Mouse (Mus musculus): Measurements from ENCODE around the gene Tmem30c. TPM values are rescaled to one million over a fixed set of nuclear protein-coding genes. Genes with fewer than 3 reads are reported as not detected.

The Tmem30c gene
- polyA plus RNA-seq, 1 experiment from 2014 or later: not detected

GRCm38 (mm10) chr16:57319284-57320124 is 26.8 kb upstream of the Tmem30c start:
- Histone ChIP-seq H3K27me3 (ENCODE audit: control insufficient read depth, insufficient read depth, low read depth, low read length) (no peaks in the 10 kb centered on the region), H3K4me2 (ENCODE audit: low read depth, low read length) (no peak overlapping the region), H3K9ac (ENCODE audit: low read depth, low read length) (no peak overlapping the region), H3K36me3 (ENCODE audit: control insufficient read depth, insufficient read depth) (no peaks in the 10 kb centered on the region), H3K4me3 (ENCODE audit: low read depth, low read length) (no peak overlapping the region), H3K9me3 (replicated peaks; ENCODE audit: control insufficient read depth, low read length) (no peaks in the 10 kb centered on the region), H3K4me1 (ENCODE audit: control insufficient read depth, low read depth, low read length) (no peaks in the 10 kb centered on the region), H3K27ac (ENCODE audit: low read length) (no peak overlapping the region)
- 68% methylated on average over 7 of the region's 7 CpGs for WGBS (ENCODE audit: insufficient replicate concordance)
- no peak for ATAC-seq (ENCODE audit: low read depth)

- H3K36me3 ChIP-seq (ENCODE audit: control insufficient read depth, insufficient read depth): no peaks in the 10 kb centered on the region
- no peak overlapping the region for H3K4me3 ChIP-seq (ENCODE audit: low read depth, low read length)
- no peak overlapping the region for H3K9ac ChIP-seq (ENCODE audit: low read depth, low read length)
- no peaks in the 10 kb centered on the region for H3K9me3 ChIP-seq (replicated peaks; ENCODE audit: control insufficient read depth, low read length)
- ATAC-seq (ENCODE audit: low read depth): no peak
- no peaks in the 10 kb centered on the region for H3K27me3 ChIP-seq (ENCODE audit: control insufficient read depth, insufficient read depth, low read depth, low read length)
- H3K4me1 ChIP-seq (ENCODE audit: control insufficient read depth, low read depth, low read length): no peaks in the 10 kb centered on the region
- H3K27ac ChIP-seq (ENCODE audit: low read length): no peak overlapping the region
- 73% methylated on average over 8 of the region's 8 CpGs for WGBS (ENCODE audit: insufficient replicate concordance)
- H3K4me2 ChIP-seq (ENCODE audit: low read depth, low read length): no peak overlapping the region
These were observed 26.0 kb upstream of the Tmem30c start for GRCm38 (mm10) chr16:57318637-57319125.

- no peak for ATAC-seq (ENCODE audit: low read depth)
- H3K9ac ChIP-seq (ENCODE audit: low read depth, low read length): no peak overlapping the region
These were observed 25.4 kb upstream of the Tmem30c start for GRCm38 (mm10) chr16:57317882-57318636.

DNA sequence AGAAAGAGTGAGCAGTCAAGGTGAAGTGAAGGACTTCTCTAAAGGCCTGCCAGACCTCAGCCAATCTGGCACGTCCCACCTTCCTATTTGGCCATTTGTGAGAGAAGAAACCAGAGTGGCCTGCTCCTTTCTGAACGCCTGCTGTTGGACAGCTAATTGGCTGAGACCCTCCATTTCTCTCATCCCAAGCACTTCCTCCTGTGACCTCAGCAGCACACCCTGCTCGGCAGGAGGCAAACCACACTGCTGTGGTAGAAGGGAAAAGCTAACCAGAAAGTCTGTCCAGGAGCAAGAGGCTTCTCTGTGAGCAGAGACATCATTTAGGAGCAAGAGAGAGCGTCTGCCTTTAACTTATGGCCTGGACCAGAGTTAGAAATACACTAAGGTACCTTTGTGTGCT is 24.5 kb upstream of the Tmem30c start:
- H3K9ac ChIP-seq (ENCODE audit: low read depth, low read length): no peak overlapping the region
- no peaks in the 10 kb centered on the region for H3K9me3 ChIP-seq (replicated peaks; ENCODE audit: control insufficient read depth, low read length)
- H3K4me2 ChIP-seq (ENCODE audit: low read depth, low read length): no peak overlapping the region
- no peak overlapping the region for H3K27ac ChIP-seq (ENCODE audit: low read length)
- no peaks in the 10 kb centered on the region for H3K27me3 ChIP-seq (ENCODE audit: control insufficient read depth, insufficient read depth, low read depth, low read length)
- no peaks in the 10 kb centered on the region for H3K4me1 ChIP-seq (ENCODE audit: control insufficient read depth, low read depth, low read length)
- H3K4me3 ChIP-seq (ENCODE audit: low read depth, low read length): no peak overlapping the region
- 46% methylated on average over 4 of the region's 4 CpGs for WGBS (ENCODE audit: insufficient replicate concordance)
- ATAC-seq (ENCODE audit: low read depth): no peak
- no peaks in the 10 kb centered on the region for H3K36me3 ChIP-seq (ENCODE audit: control insufficient read depth, insufficient read depth)

More at GRCm38 (mm10) chr16:57317882-57318636, 25.4 kb upstream of the Tmem30c start:
- no peaks in the 10 kb centered on the region for H3K36me3 ChIP-seq (ENCODE audit: control insufficient read depth, insufficient read depth)
- H3K27ac ChIP-seq (ENCODE audit: low read length): no peak overlapping the region
- no peak overlapping the region for H3K4me2 ChIP-seq (ENCODE audit: low read depth, low read length)
- H3K4me1 ChIP-seq (ENCODE audit: control insufficient read depth, low read depth, low read length): no peaks in the 10 kb centered on the region
- WGBS (ENCODE audit: insufficient replicate concordance): 71% methylated on average over 13 of the region's 13 CpGs
- H3K4me3 ChIP-seq (ENCODE audit: low read depth, low read length): no peak overlapping the region
- no peaks in the 10 kb centered on the region for H3K9me3 ChIP-seq (replicated peaks; ENCODE audit: control insufficient read depth, low read length)
- H3K27me3 ChIP-seq (ENCODE audit: control insufficient read depth, insufficient read depth, low read depth, low read length): no peaks in the 10 kb centered on the region

GRCm38 (mm10) chr16:57315026-57315425 is 22.4 kb upstream of the Tmem30c start:
- no peak overlapping the region for H3K4me2 ChIP-seq (ENCODE audit: low read depth, low read length)
- no peaks in the 10 kb centered on the region for H3K36me3 ChIP-seq (ENCODE audit: control insufficient read depth, insufficient read depth)
- H3K4me3 ChIP-seq (ENCODE audit: low read depth, low read length): no peak overlapping the region
- H3K4me1 ChIP-seq (ENCODE audit: control insufficient read depth, low read depth, low read length): no peaks in the 10 kb centered on the region
- no peaks in the 10 kb centered on the region for H3K27me3 ChIP-seq (ENCODE audit: control insufficient read depth, insufficient read depth, low read depth, low read length)
- WGBS (ENCODE audit: insufficient replicate concordance): 84% methylated on average over 9 of the region's 9 CpGs
- H3K9ac ChIP-seq (ENCODE audit: low read depth, low read length): no peak overlapping the region
- no peak overlapping the region for H3K27ac ChIP-seq (ENCODE audit: low read length)
- ATAC-seq (ENCODE audit: low read depth): no peak
- no peaks in the 10 kb centered on the region for H3K9me3 ChIP-seq (replicated peaks; ENCODE audit: control insufficient read depth, low read length)

DNA sequence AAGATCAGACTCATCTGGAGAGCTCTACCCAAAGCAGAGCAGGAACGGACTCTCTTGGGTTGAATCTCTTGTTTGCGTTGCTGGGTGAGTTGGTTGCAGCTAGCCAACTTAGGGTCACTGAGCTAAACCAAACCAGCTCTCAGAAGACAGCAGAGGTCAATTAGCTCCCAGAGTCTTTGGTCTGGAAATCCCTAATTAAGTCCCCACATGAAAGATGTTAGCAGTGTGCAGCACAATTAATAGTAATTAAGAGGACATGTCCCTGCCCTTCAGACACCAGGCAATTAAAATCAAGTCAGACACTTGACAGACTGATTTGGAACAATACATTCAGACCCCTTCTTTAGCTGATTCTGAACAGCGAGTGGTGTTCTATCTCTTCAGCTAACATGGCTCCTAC is 21.6 kb upstream of the Tmem30c start:
- whole genome bisulfite sequencing (ENCODE audit: insufficient replicate concordance): 77% methylated on average over 3 of the region's 3 CpGs
- Histone ChIP-seq H3K36me3 (ENCODE audit: control insufficient read depth, insufficient read depth) (no peaks in the 10 kb centered on the region), H3K9ac (ENCODE audit: low read depth, low read length) (no peak overlapping the region), H3K4me3 (ENCODE audit: low read depth, low read length) (no peak overlapping the region), H3K9me3 (replicated peaks; ENCODE audit: control insufficient read depth, low read length) (no peaks in the 10 kb centered on the region), H3K27ac (ENCODE audit: low read length) (no peak overlapping the region), H3K4me1 (ENCODE audit: control insufficient read depth, low read depth, low read length) (no peaks in the 10 kb centered on the region), H3K27me3 (ENCODE audit: control insufficient read depth, insufficient read depth, low read depth, low read length) (no peaks in the 10 kb centered on the region), H3K4me2 (ENCODE audit: low read depth, low read length) (no peak overlapping the region)
- ATAC-seq (ENCODE audit: low read depth): no peak

DNA sequence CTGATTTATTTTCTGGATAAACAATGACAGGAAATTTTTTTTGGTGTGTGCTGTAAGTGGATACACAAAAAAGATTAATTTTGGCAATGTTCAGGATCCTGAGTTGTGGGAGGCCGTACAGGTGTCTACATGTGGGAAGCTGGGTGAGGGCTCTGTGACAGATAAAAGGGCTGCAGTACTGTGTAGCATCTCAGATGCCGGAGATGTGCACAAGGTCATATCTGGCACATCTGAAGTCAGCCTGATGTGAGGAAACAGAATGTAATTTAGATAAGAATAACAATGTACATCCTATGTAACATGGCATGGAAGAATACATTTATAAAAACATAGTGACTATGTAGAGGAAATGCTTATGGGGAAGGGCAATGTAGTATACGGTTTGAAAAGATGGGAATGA is 20.8 kb upstream of the Tmem30c start:
- no peak for ATAC-seq (ENCODE audit: low read depth)
- no peak overlapping the region for H3K4me3 ChIP-seq (ENCODE audit: low read depth, low read length)
- no peaks in the 10 kb centered on the region for H3K36me3 ChIP-seq (ENCODE audit: control insufficient read depth, insufficient read depth)
- no peak overlapping the region for H3K9ac ChIP-seq (ENCODE audit: low read depth, low read length)
- no peak overlapping the region for H3K27ac ChIP-seq (ENCODE audit: low read length)
- 54% methylated on average over 3 of the region's 3 CpGs for WGBS (ENCODE audit: insufficient replicate concordance)
- no peaks in the 10 kb centered on the region for H3K4me1 ChIP-seq (ENCODE audit: control insufficient read depth, low read depth, low read length)
- no peaks in the 10 kb centered on the region for H3K9me3 ChIP-seq (replicated peaks; ENCODE audit: control insufficient read depth, low read length)
- no peak overlapping the region for H3K4me2 ChIP-seq (ENCODE audit: low read depth, low read length)
- no peaks in the 10 kb centered on the region for H3K27me3 ChIP-seq (ENCODE audit: control insufficient read depth, insufficient read depth, low read depth, low read length)

- no peak overlapping the region for H3K9ac ChIP-seq (ENCODE audit: low read depth, low read length)
- 52% methylated on average over 2 of the region's 2 CpGs for WGBS (ENCODE audit: insufficient replicate concordance)
- H3K4me2 ChIP-seq (ENCODE audit: low read depth, low read length): no peak overlapping the region
- H3K9me3 ChIP-seq (replicated peaks; ENCODE audit: control insufficient read depth, low read length): no peaks in the 10 kb centered on the region
- no peaks in the 10 kb centered on the region for H3K36me3 ChIP-seq (ENCODE audit: control insufficient read depth, insufficient read depth)
- ATAC-seq (ENCODE audit: low read depth): no peak
- no peaks in the 10 kb centered on the region for H3K4me1 ChIP-seq (ENCODE audit: control insufficient read depth, low read depth, low read length)
- H3K27me3 ChIP-seq (ENCODE audit: control insufficient read depth, insufficient read depth, low read depth, low read length): no peaks in the 10 kb centered on the region
- no peak overlapping the region for H3K27ac ChIP-seq (ENCODE audit: low read length)
- H3K4me3 ChIP-seq (ENCODE audit: low read depth, low read length): no peak overlapping the region
These were observed 19.5 kb upstream of the Tmem30c start for GRCm38 (mm10) chr16:57312130-57312529.

- 67% methylated on average over 6 of the region's 6 CpGs for WGBS (ENCODE audit: insufficient replicate concordance)
- no peaks in the 10 kb centered on the region for H3K9me3 ChIP-seq (replicated peaks; ENCODE audit: control insufficient read depth, low read length)
- H3K27me3 ChIP-seq (ENCODE audit: control insufficient read depth, insufficient read depth, low read depth, low read length): no peaks in the 10 kb centered on the region
- no peaks in the 10 kb centered on the region for H3K4me1 ChIP-seq (ENCODE audit: control insufficient read depth, low read depth, low read length)
- no peaks in the 10 kb centered on the region for H3K36me3 ChIP-seq (ENCODE audit: control insufficient read depth, insufficient read depth)
- no peak for ATAC-seq (ENCODE audit: low read depth)
- H3K9ac ChIP-seq (ENCODE audit: low read depth, low read length): no peak overlapping the region
- no peak overlapping the region for H3K4me3 ChIP-seq (ENCODE audit: low read depth, low read length)
- H3K27ac ChIP-seq (ENCODE audit: low read length): no peak overlapping the region
- H3K4me2 ChIP-seq (ENCODE audit: low read depth, low read length): no peak overlapping the region
These were observed 12.8 kb upstream of the Tmem30c start for GRCm38 (mm10) chr16:57305463-57305862.

Measured in liver, embryonic 16.5 days (tissue).